Mouse (Mus musculus) v-Abl transformed pro-B cells (cell line): Measurements from ENCODE around the gene Snrpd3.
"Not testable (repeated sequence)": the region's sequence is repeated elsewhere in the genome, so short reads cannot be mapped to it uniquely, and the experiment has no call there.

Source experiments
- in situ Hi-C, 2 experiments: fragments of 400-800 bp; cut with MboI; formaldehyde crosslinking; loops; one replicate each; pipeline ENCODE4 v1.15.1; 2025; ENCODE audit not compliant: unreplicated experiment in 2 of 2

The Snrpd3 gene

DNA sequence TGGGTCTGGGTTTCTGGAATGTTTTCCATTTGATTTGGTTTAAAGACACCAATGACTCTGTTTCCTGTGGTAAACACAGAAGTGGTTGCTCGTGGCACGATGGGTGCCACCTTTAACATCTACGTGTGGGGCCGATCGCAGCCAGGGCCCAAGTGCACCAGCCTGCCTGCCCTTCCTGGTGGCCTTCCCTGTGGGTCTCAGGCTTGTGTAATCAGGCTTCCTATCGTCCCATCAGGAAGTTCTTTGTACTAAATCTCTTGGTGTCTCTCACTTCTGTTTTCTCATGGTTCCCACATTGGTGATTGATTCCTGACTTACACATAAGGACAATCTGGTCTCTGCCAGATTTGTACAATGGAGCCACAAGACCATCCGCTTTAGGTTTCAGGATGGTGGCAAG, 18.1 kb upstream of the Snrpd3 start:
- in situ Hi-C loops, result loop anchor here in 1 of 2 experiments (25.0 kb wide), 1 partner anchor 437 kb away; the partner anchor contains the start of gene Bcr

DNA sequence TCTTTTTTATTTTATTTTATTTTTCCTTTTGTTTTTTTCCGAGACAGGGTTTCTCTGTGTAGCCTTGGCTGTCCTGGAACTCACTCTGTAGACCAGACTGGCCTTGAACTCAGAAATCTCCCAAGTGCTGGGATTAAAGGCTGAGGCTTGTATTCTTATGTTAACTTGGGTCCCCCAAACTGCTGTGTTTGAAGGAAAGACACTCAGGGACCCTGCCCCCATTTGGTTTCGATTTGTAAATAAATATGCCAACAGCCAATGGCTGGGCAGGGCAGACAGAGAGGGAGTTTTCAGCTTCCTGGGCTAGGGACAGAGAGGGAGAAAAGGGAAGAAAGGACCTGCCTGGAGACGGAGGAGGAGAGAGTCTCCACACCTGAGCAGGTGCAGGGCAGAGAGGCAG, 17.6 kb upstream of the Snrpd3 start:
- in situ Hi-C loops, result loop anchor here in 1 of 2 experiments (25.0 kb wide), 1 partner anchor 437 kb away; the partner anchor contains the start of gene Bcr

- in situ Hi-C loops, result no loop called here
Observed at GRCm38 (mm10) chr10:75500345-75500744, 17.0 kb upstream of the Snrpd3 start.

DNA sequence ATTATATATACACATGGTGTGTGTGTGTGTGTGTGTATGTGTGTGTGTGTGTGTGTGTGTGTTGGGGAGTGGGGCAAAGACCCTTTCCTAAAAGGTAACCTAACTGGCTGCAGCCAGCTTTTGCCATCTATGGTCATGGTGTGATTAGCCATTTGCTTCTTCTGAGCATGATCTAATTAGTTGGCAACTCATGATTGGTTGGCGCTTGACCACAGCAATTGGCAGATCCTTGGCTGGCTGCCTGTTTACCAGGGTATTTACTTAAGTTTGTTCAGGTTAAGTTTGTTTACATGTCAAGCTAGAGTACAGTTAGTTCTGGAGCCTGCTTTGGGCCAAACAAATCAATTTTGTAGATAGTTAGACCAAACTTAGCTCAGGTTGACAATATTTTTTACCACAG, 15.7 kb upstream of the Snrpd3 start:
- in situ Hi-C loops, result no loop called here

DNA sequence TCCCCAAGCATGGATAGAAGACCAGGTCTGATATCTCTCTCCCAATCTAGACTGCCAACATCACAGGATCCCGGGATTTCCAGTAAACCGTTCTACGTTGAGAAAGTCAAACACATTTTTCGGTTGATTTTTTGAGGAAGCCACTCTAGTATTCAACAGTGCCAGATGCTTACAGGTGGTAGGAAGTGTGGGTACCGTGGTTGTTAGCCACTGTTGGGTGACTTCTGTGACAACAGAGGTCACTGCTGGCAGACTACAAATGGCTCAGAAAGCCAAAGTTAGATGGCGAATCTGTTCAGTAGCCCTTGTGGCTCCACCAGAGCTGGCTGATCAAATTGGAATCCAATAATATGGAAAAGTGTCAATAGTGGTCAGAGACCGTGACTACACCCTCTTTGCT, 13.7 kb upstream of the Snrpd3 start:
- in situ Hi-C loops, result no loop called here

DNA sequence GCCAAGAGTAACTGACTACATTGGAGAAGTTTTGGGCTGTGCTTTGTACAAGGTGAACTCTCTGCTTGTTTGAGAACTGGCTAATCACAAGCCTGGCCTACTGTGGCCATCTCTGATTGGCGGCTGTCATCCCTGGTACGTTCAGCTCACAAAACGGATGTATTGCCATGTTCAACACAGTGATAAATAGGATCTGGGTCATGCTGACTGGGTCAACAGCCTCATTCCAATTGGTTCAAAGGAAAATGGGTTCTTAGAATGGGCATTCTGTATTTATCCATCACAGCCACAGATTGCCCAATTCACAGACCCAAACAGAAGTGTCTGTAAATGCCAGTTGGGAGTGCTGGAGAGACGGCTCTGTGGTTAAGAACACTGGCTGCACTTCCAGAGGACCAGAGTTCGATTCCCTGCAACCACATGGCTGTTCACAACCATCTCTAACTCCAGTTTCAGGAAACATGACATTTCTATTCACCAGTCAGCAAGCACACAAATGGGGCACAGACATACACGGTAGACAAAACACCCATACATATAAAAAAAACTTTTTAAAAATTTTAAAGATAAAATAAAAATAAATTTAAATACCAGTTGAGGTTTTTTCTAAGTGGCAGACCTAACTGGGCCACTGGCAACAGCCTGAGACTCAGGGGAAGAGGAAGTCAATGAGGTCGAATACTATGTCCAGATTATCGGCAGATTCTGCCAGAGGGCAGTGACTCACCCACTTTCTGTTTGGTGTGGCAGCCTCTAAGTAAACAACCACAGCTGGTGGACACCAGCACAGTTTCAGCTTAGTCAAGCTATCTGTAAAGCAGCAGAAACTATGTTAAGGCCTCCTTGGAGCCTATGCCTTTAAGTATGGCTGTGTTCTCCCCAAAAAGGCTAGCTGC, 12.9 kb upstream of the Snrpd3 start:
- in situ Hi-C loops, result no loop called here

DNA sequence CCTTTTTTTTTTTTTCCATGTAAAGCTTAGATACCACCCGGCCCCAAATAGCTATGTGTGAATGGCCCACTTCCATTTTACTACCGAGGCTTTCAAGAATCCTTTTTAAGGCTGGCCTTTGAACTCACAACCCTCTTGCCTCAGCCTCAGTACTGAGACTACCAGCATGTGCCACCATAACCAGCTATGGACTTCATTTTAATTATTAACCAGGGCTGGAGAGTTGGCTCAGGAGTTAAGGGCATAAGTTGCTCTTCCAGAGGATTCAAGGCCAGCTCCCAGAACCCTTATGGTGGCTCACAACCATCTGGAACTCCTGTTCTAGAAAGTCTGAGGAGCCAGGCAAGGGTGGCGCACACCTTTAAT, 12.2 kb upstream of the Snrpd3 start:
- in situ Hi-C loops, result no loop called here

DNA sequence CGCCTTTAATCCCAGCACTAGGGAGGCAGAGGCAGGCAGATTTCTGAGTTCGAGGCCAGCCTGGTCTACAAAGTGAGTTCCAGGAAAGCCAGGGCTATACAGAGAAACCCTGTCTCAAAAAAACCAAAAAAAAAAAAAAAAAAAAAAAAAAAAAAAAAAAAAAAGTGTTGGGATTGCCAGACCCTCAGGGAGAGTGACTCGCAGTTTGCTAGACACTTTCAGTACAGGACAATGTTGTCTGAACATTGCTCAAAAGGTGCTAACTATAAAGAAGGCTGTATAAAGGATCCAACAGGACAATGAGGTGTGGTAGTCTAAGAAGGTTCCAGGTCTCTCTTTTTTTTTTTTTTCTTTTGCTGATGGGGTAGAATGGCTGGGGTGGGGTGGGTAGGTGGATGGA, 11.4 kb upstream of the Snrpd3 start:
- in situ Hi-C loops, result not testable (repeated sequence)

- in situ Hi-C loops, result no loop called here
Observed at GRCm38 (mm10) chr10:75510446-75510845, 6.9 kb upstream of the Snrpd3 start.

DNA sequence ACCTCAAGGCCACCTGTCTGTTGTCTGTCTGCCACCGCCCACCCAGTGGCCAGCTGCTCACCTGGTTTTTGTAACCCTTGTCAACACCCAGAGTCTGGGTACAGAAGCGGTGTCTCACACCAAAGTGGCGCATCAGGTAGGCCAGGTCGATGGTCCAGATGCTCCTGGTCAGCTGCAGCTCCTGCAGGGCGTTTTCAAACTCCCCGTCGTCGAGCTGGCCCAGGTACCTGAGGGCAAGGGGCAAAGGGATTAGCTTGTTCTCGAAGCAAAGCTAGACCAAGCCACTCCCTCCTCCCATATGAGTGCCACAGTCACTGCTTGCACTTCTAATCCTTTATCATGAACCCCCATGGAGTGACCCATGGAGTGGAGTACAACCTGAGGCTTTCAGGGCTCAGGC, 6.3 kb upstream of the Snrpd3 start:
- in situ Hi-C loops, result no loop called here

DNA sequence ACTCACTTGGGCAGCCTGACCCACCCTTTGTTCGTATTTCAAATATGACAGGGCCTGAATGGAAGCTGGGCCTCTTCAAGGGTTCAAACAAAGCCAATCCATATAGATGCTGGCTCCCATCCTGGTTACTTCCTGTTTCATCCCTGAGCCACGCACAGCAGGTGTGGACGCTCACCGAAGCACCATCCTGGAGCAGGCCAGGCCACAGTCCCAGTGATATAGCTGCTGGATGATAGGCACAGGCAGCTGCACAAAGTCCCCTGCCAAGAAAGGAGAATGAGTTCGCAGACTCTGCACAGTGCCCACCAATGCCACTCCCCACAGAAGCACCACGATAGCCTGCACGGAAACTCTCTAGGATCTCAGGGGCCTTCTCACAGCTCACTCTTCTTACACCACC, 5.5 kb upstream of the Snrpd3 start:
- in situ Hi-C loops, result no loop called here

- in situ Hi-C loops, result no loop called here
Observed at GRCm38 (mm10) chr10:75512796-75513195, 4.6 kb upstream of the Snrpd3 start.

GRCm38 (mm10) chr10:75513306-75514067, 3.9 kb upstream of the Snrpd3 start:
- in situ Hi-C loops, result no loop called here

DNA sequence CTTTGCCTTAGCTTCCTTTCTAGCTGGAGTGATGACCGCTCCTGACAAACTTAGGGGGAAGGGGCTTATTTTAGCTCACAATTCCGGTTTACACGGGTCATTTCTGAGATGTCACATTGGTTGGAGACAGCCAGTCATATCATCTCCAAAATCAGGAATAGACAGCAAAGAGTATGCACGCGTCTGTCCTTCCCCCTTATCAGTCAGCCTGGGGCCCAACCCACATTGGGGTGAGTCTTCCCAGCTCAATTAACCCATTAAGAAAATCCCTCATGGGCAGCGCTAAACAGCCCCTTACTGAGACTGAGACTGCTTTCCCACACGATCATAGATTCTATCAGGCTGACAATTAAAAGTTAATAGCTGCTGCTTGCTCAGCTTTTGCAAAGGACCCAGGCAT, 3.0 kb upstream of the Snrpd3 start:
- in situ Hi-C loops, result no loop called here

GRCm38 (mm10) chr10:75515216-75516037, 1.9 kb upstream of the Snrpd3 start:
- in situ Hi-C loops, result no loop called here

DNA sequence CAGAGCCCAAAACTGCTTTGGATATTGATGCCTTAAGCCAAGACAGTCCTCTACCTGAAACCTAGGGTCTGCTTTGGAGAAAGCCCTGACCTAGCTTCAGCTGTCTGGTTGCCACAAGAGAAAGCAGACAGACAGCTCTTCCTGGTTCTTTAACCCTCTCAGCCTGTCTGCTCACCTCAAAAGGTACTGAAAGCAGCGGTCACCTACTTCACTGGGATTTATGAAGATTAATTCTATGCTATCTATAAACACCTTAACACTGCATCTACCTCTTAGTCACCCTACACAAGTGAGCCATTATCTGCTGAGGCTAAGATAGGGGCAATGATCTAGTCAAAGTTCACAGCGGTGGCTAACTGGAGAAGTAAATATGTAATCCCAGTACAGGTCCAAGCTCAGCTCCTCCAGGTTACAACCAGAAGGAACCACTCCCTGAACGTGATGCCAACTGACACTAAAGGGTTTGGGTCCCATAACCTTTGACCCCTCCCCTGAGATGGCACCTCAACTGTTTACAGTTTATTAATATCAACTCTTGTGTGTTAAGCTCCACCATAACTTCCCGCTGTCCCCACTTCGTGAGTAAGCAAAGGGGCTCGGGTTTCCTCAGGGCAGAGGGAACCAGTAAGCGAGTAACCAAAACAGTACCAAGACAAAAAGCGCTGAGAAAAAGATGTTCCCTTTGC, 1.2 kb upstream of the Snrpd3 start:
- in situ Hi-C loops, result no loop called here

DNA sequence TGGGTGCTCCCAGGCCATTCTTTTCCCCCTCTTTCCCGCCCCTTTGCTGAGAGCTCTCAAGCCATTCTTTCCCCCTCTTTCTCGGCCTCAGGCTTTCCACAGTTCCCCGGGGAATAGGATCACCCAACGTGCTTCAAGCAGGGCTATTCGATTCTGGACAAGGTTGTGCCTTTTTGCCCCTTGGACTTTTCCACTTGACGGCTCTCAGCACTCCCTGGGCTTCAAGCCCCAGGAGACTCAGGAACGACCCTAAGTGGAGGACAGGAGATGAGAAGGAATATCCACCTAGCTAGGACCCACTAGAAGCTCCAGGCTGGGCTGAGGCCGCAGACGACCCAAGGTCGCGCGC, 653 bp upstream of the Snrpd3 start:
- in situ Hi-C loops, result no loop called here

GRCm38 (mm10) chr10:75517758-75518143, 400 bp downstream of the Snrpd3 start, which contains the start of gene Gucd1:
Gucd1 (minus strand) TSS chr10:75517972.
- in situ Hi-C loops, result no loop called here

GRCm38 (mm10) chr10:75520581-75520980, 3.2 kb downstream of the Snrpd3 start:
- in situ Hi-C loops, result no loop called here

DNA sequence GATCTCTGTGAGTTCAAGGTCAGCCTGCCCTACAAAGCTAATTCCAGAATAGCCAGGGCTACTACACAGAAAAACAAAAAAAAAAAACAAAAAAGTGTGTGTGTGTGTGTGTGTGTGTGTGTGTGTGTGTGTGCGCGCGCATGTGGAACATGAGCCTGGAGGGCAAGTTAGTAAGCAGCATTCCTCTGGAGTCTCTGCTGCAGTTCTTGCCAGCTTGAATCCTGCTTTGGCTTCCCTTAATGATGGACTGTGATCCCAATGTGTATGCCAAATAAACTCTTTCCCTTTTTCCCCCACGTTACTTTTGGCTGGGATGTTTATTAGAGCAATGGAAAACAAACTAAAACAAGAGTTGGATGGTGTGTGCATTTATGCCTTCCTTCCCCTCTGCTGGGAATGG, 4.3 kb downstream of the Snrpd3 start:
- in situ Hi-C loops, result no loop called here
